Mouse (Mus musculus): Measurements from ENCODE around the gene Mto1. TPM values are rescaled to one million over a fixed set of nuclear protein-coding genes. Genes with fewer than 3 reads are reported as not detected.

Gene Mto1
- polyA plus RNA-seq, 1 experiment = 23.4 TPM

DNA sequence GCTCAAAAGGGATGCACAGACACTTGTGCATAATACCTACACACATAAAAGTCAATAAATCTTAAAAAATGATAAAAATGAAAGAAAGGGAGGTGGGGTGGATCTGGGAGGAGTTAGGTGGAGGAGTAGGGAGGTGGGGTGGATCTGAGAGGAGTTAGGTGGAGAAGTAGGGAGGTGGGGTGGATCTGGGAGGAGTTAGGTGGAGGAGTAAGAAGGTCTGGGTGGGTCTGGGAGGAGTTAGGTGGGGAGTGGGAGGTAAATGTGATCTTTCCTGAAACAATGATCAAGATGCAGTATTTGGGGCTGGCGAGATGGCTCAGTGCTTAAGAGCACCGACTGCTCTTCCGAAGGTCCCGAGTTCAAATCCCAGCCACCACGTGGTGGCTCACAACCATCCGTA is 57.2 kb downstream of the Mto1 start:
- H3K4me3 ChIP-seq (ENCODE audit: insufficient read depth, low read depth, low read length) = no peak overlapping the region
- H3K4me1 ChIP-seq (ENCODE audit: control insufficient read depth, insufficient read depth, low read length) = peaks cover 20% of the 10 kb centered on the region; the same call in 1 of the 2 replicates
- DNase-seq = no peak
- no peak for TF ChIP-seq POLR2A (IDR thresholded peaks at IDR 0.05; ENCODE audit: low read depth, low read length)
- TF ChIP-seq CTCF (conservative IDR thresholded peaks at IDR 0.05; ENCODE audit: insufficient read depth, insufficient read length, low read depth, low read length) = no peak
- H3K36me3 ChIP-seq (ENCODE audit: control insufficient read depth, insufficient read depth, low read length) = no peaks in the 10 kb centered on the region
- 89% methylated on average over 6 of the region's 6 CpGs for WGBS
- no peak overlapping the region for H3K27ac ChIP-seq (ENCODE audit: insufficient read depth, low read depth, low read length)
- H3K27me3 ChIP-seq (replicated peaks; ENCODE audit: control insufficient read depth, insufficient read depth, low read length) = no peaks in the 10 kb centered on the region

DNA sequence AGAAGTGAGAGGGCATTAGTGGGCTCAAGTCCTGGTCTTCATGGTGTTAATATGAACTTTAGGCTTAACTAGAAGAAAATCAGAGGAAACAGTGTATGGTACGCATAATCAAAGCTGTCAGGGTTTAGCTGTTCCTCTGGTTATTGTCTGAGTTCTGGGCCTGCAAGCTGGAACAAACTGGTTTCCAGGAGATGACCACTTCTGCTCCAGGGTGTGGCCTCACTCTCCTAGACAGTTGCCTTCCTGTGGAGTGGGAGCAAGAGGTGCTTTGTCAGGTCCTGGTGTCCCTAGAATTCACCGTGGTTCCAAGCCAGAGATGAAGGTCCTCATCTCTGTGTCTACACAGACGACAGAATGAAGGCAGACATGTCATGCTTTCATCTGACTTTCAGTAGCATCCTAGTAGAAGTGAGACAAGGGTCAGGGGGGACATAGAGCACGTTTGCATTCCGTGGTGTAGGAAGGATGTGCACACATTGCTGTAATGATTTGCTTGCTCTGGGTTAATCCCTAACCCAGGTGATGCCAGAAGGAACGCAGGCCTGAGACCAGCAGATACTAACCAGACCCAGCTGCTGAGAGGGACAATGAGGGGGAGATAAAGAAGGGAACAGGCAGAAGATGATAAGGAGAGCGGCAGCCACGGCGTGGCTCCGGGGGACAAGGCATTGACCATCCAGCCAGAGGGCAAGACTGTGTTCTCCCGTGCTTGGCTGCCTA is 58.2 kb downstream of the Mto1 start:
- Histone ChIP-seq H3K27ac (ENCODE audit: insufficient read depth, low read depth, low read length) (peak overlapping the region; percentile 54), H3K27me3 (replicated peaks; ENCODE audit: control insufficient read depth, insufficient read depth, low read length) (no peaks in the 10 kb centered on the region), H3K36me3 (ENCODE audit: control insufficient read depth, insufficient read depth, low read length) (no peaks in the 10 kb centered on the region), H3K4me3 (ENCODE audit: insufficient read depth, low read depth, low read length) (no peak overlapping the region), H3K4me1 (ENCODE audit: control insufficient read depth, insufficient read depth, low read length) (peaks cover 19% of the 10 kb centered on the region; the same call in 1 of the 2 replicates)
- WGBS = 38% methylated on average over 11 of the region's 11 CpGs
- DNase-seq = peak; percentile 73
- no peak for TF ChIP-seq CTCF (conservative IDR thresholded peaks at IDR 0.05; ENCODE audit: insufficient read depth, insufficient read length, low read depth, low read length)
- TF ChIP-seq POLR2A (IDR thresholded peaks at IDR 0.05; ENCODE audit: low read depth, low read length) = no peak

DNA sequence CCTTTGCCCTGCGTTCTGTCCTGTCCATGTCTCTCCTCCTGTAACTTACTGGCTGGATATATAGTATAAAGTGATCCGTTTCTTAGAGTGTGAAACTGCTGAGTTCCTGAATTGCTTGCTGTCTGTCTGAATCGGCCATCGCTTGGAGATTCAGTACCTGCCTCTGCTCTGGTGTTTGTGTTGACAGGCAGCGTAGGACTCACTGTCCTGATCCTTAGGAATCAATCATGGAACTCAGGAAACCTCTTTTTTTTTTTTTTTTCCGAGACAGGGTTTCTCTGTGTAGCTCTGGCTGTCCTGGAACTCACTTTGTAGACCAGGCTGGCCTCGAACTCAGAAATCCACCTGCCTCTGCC is 58.7 kb downstream of the Mto1 start:
- Histone ChIP-seq H3K4me1 (ENCODE audit: control insufficient read depth, insufficient read depth, low read length) (peaks cover 19% of the 10 kb centered on the region; the same call in 1 of the 2 replicates), H3K27me3 (replicated peaks; ENCODE audit: control insufficient read depth, insufficient read depth, low read length) (no peaks in the 10 kb centered on the region), H3K36me3 (ENCODE audit: control insufficient read depth, insufficient read depth, low read length) (no peaks in the 10 kb centered on the region), H3K27ac (ENCODE audit: insufficient read depth, low read depth, low read length) (peak overlapping the region; percentile 54), H3K4me3 (ENCODE audit: insufficient read depth, low read depth, low read length) (no peak overlapping the region)
- 61% methylated on average over 7 of the region's 7 CpGs for WGBS
- TF ChIP-seq POLR2A (IDR thresholded peaks at IDR 0.05; ENCODE audit: low read depth, low read length) (no peak), CTCF (conservative IDR thresholded peaks at IDR 0.05; ENCODE audit: insufficient read depth, insufficient read length, low read depth, low read length) (no peak)
- DNase-seq = no peak

DNA sequence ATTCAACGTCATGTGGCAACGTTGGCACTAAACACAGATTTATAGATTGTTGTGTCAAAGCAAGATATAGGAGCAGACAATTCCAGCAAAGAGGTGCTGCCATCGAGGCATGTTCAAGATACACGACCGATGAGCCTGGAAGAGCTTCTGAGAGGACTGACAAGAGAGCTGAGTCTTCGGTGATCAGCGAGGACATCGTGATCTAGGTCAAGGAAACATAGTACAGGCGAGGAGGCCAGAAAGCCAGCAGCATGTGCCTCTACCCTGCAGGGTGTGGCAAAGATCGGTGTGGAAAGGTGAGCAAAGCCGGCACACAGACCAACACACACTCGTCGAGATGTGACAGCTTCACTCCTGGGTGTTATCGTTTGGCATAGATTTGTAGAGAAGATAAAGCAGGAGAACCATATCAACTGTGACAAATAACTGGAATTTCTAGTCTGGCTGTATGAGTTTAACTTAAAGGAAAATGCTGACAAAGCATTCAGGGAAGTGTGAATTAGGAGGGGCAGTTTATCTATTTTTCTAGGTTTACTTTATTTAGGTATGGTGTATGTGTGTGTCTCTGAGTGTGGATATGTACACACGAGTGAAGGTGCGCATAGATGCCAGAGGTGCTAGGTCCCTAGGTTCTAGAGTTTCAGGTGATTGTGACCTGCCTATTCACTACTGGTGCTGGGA is 60.2 kb downstream of the Mto1 start:
- H3K36me3 ChIP-seq (ENCODE audit: control insufficient read depth, insufficient read depth, low read length) = no peaks in the 10 kb centered on the region
- peaks cover 12% of the 10 kb centered on the region; the same call in 1 of the 2 replicates for H3K4me1 ChIP-seq (ENCODE audit: control insufficient read depth, insufficient read depth, low read length)
- H3K27ac ChIP-seq (ENCODE audit: insufficient read depth, low read depth, low read length) = no peak overlapping the region
- WGBS = 82% methylated on average over 16 of the region's 16 CpGs
- TF ChIP-seq POLR2A (IDR thresholded peaks at IDR 0.05; ENCODE audit: low read depth, low read length) (no peak), CTCF (conservative IDR thresholded peaks at IDR 0.05; ENCODE audit: insufficient read depth, insufficient read length, low read depth, low read length) (no peak)
- H3K4me3 ChIP-seq (ENCODE audit: insufficient read depth, low read depth, low read length) = no peak overlapping the region
- DNase-seq = no peak
- H3K27me3 ChIP-seq (replicated peaks; ENCODE audit: control insufficient read depth, insufficient read depth, low read length) = no peaks in the 10 kb centered on the region

DNA sequence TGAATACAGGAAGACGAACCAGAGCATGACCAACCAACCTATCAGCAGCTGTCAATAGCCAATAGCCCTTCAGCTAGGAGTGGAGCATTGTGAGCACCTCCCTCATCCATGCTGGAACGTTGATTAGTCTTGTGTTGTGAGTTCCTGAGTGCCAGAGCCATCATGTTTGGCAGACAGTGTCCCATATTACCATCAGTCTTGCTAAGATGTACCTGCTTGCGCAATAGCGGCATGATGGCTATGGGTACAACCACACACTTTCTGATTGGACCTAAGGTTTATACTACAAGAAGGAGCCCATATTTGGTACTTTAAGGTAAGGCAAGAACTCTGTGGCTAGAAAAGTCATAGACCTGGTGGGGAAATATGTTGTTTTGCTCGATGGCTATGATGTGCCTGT is 63.7 kb downstream of the Mto1 start:
- H3K27me3 ChIP-seq (replicated peaks; ENCODE audit: control insufficient read depth, insufficient read depth, low read length) = no peaks in the 10 kb centered on the region
- no peak overlapping the region for H3K27ac ChIP-seq (ENCODE audit: insufficient read depth, low read depth, low read length)
- peaks cover under 1% of the 10 kb centered on the region; the same call in 1 of the 2 replicates for H3K4me1 ChIP-seq (ENCODE audit: control insufficient read depth, insufficient read depth, low read length)
- TF ChIP-seq CTCF (conservative IDR thresholded peaks at IDR 0.05; ENCODE audit: insufficient read depth, insufficient read length, low read depth, low read length) (no peak), POLR2A (IDR thresholded peaks at IDR 0.05; ENCODE audit: low read depth, low read length) (no peak)
- H3K4me3 ChIP-seq (ENCODE audit: insufficient read depth, low read depth, low read length) = no peak overlapping the region
- 95% methylated on average over 5 of the region's 5 CpGs for WGBS
- DNase-seq = no peak
- H3K36me3 ChIP-seq (ENCODE audit: control insufficient read depth, insufficient read depth, low read length) = no peaks in the 10 kb centered on the region

DNA sequence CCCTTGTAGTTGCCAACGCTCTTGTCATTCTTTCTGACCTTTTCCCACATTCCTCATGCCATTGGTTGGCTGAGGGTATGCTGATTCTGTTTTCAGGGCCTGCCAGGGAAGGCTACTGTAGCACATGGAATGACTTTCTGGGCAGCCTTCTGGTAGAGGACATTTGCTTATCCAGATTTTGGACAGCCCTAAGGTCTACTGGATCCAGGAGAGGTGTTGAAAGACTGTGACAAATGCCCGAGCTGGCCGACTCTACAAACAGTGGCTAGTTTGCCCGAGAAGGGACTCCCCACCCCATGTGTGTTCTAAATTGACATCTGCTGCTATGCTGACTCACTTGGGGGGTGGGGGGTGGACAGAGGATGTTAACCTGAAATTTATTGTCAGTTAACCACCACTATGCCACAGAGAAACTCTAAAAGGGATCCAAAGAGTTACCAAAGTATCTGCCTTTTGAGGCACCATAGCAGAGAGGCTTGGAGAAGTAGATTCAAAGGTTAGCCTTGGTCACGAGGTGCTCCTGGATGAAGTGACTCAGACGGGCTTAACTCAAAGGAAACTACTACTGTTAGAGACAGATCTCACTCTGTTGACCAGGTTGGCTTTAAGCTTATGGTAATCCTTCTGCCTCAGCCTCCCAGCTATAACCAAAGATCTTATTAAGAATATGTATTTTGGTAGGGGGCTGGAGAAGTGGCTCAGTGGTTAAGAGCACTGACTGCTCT is 65.9 kb downstream of the Mto1 start:
- H3K27me3 ChIP-seq (replicated peaks; ENCODE audit: control insufficient read depth, insufficient read depth, low read length) = no peaks in the 10 kb centered on the region
- 68% methylated on average over 6 of the region's 6 CpGs for WGBS
- no peak overlapping the region for H3K27ac ChIP-seq (ENCODE audit: insufficient read depth, low read depth, low read length)
- TF ChIP-seq CTCF (conservative IDR thresholded peaks at IDR 0.05; ENCODE audit: insufficient read depth, insufficient read length, low read depth, low read length) (no peak), POLR2A (IDR thresholded peaks at IDR 0.05; ENCODE audit: low read depth, low read length) (no peak)
- H3K36me3 ChIP-seq (ENCODE audit: control insufficient read depth, insufficient read depth, low read length) = no peaks in the 10 kb centered on the region
- H3K4me3 ChIP-seq (ENCODE audit: insufficient read depth, low read depth, low read length) = no peak overlapping the region
- DNase-seq = no peak
- H3K4me1 ChIP-seq (ENCODE audit: control insufficient read depth, insufficient read depth, low read length) = no peaks in the 10 kb centered on the region; the same call in 1 of the 2 replicates

DNA sequence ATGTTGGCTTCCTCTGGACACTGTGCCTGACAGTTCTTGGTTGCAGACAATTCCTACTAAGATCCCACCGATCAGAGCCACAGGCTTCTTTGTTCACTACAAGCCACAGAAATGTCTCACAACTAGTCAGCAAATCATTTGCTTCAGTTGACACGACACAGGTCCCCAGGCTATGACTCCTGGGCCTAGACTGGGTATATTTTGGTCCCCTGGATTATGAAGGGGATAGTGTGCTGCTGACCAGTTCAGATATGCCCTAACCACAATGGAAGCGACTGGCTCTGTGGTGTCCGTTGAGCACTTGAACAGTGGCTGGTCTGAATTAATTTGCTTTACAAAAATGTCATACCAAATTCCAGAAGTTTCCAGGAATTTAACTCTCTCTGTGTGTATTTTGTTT is 66.7 kb downstream of the Mto1 start:
- Histone ChIP-seq H3K4me1 (ENCODE audit: control insufficient read depth, insufficient read depth, low read length) (no peaks in the 10 kb centered on the region; the same call in 1 of the 2 replicates), H3K36me3 (ENCODE audit: control insufficient read depth, insufficient read depth, low read length) (no peaks in the 10 kb centered on the region), H3K27ac (ENCODE audit: insufficient read depth, low read depth, low read length) (no peak overlapping the region), H3K4me3 (ENCODE audit: insufficient read depth, low read depth, low read length) (no peak overlapping the region), H3K27me3 (replicated peaks; ENCODE audit: control insufficient read depth, insufficient read depth, low read length) (no peaks in the 10 kb centered on the region)
- DNase-seq = no peak
- WGBS = 81% methylated on average over 4 of the region's 4 CpGs
- no peak for TF ChIP-seq CTCF (conservative IDR thresholded peaks at IDR 0.05; ENCODE audit: insufficient read depth, insufficient read length, low read depth, low read length)
- TF ChIP-seq POLR2A (IDR thresholded peaks at IDR 0.05; ENCODE audit: low read depth, low read length) = no peak
